Comparison of ENCODE assay signal across 10 mouse cellular contexts in genomic region chr2:37735807-37736188, GRCm38 (mm10). TPM values are rescaled to one million over a fixed set of nuclear protein-coding genes. Genes with fewer than 3 reads are reported as not detected.
DNase-seq lines count a peak whose midpoint lies in the region; ATAC-seq lines count a peak whose summit lies in the region.
"Had no signal": no experiment of that assay in that cellular context is flagged by ENCODE, and none has a peak within 500 bp of the region (broad histone marks: within the 10 kb centered on the region; RNA-seq: fewer than 3 reads in every experiment).

No protein-coding gene starts in this region.

- H3K9ac ChIP-seq in heart, embryonic 16.5 days (ENCODE audit: low read length): peak overlapping the region; percentile 59
- no peak overlapping the region for H3K9ac ChIP-seq in embryonic facial prominence, embryonic 12.5 days
- no peak overlapping the region for H3K9ac ChIP-seq in intestine, embryonic 15.5 days
- H3K9ac ChIP-seq in midbrain, embryonic 15.5 days: no peak overlapping the region

- H3K27me3 ChIP-seq in heart, embryonic 16.5 days (ENCODE audit: control insufficient read depth, insufficient read depth, low read length): no peaks in the 10 kb centered on the region
- H3K27me3 ChIP-seq in embryonic facial prominence, embryonic 12.5 days: no peaks in the 10 kb centered on the region
- H3K27me3 ChIP-seq in intestine, embryonic 15.5 days (replicated peaks): no peaks in the 10 kb centered on the region
- no peaks in the 10 kb centered on the region for H3K27me3 ChIP-seq in midbrain, embryonic 15.5 days (replicated peaks)

- no peaks in the 10 kb centered on the region for H3K9me3 ChIP-seq in heart, embryonic 16.5 days (replicated peaks; ENCODE audit: control insufficient read depth, low read length)
- H3K9me3 ChIP-seq in embryonic facial prominence, embryonic 12.5 days: no peaks in the 10 kb centered on the region
- no peaks in the 10 kb centered on the region for H3K9me3 ChIP-seq in intestine, embryonic 15.5 days
- H3K9me3 ChIP-seq in midbrain, embryonic 15.5 days: no peaks in the 10 kb centered on the region

- no peaks in the 10 kb centered on the region for H3K36me3 ChIP-seq in heart, embryonic 16.5 days (ENCODE audit: control insufficient read depth, insufficient read depth)
- no peaks in the 10 kb centered on the region for H3K36me3 ChIP-seq in embryonic facial prominence, embryonic 12.5 days
- no peaks in the 10 kb centered on the region for H3K36me3 ChIP-seq in intestine, embryonic 15.5 days
- H3K36me3 ChIP-seq in midbrain, embryonic 15.5 days (replicated peaks): no peaks in the 10 kb centered on the region

- intact Hi-C loops in heart, postnatal 25 days (cut with DNase I): no loop called here

- H3K27ac ChIP-seq in heart, embryonic 16.5 days (ENCODE audit: low read length): no peak overlapping the region
- H3K27ac ChIP-seq in embryonic facial prominence, embryonic 12.5 days: no peak overlapping the region
- no peak overlapping the region for H3K27ac ChIP-seq in intestine, embryonic 15.5 days
- H3K27ac ChIP-seq in midbrain, embryonic 15.5 days: no peak overlapping the region

- peak overlapping the region; percentile 63 for H3K4me2 ChIP-seq in heart, embryonic 16.5 days (ENCODE audit: low read depth, low read length)
- H3K4me2 ChIP-seq in embryonic facial prominence, embryonic 12.5 days (replicated peaks): peak overlapping the region; percentile 35
- H3K4me2 ChIP-seq in intestine, embryonic 15.5 days (replicated peaks): peak overlapping the region; percentile 49
- H3K4me2 ChIP-seq in midbrain, embryonic 15.5 days: peak overlapping the region; percentile 7; the same call in 1 of the 2 replicates

- no peak for DNase-seq in heart, postnatal 25 days (ENCODE audit: low spot score)
- no peak for DNase-seq in layer of hippocampus, adult 18-20 months (ENCODE audit: low spot score in 2 of 2)
- DNase-seq in adrenal gland, postnatal 36 days: no peak
- DNase-seq in cerebellum, adult 18-20 months: no peak
- DNase-seq: kidney, postnatal 36 days had no signal

- no peak for ATAC-seq in heart, embryonic 16.5 days (replicated peaks; ENCODE audit: extremely low read depth, insufficient read depth, low FRiP score)
- no peak for ATAC-seq in embryonic facial prominence, embryonic 12.5 days (ENCODE audit: insufficient number of reproducible peaks, insufficient read depth, low FRiP score, low TSS enrichment)
- ATAC-seq in intestine, embryonic 15.5 days: 0 out of 2 replicates have a peak, but pooled peaks have one; percentile 19
- no peak for ATAC-seq in midbrain, embryonic 15.5 days (replicated peaks)
- ATAC-seq: CD4-positive, CD25-positive, alpha-beta regulatory T cell, adult 4 months had no signal

- H3K4me1 ChIP-seq in heart, embryonic 16.5 days (ENCODE audit: control insufficient read depth, insufficient read depth, low read length): peaks cover 11% of the 10 kb centered on the region
- peaks cover 7% of the 10 kb centered on the region; the same call in 1 of the 2 replicates for H3K4me1 ChIP-seq in embryonic facial prominence, embryonic 12.5 days
- H3K4me1 ChIP-seq in intestine, embryonic 15.5 days (replicated peaks): peaks cover 8% of the 10 kb centered on the region
- peaks cover 11% of the 10 kb centered on the region for H3K4me1 ChIP-seq in midbrain, embryonic 15.5 days

- WGBS in heart, embryonic 16.5 days: 30% methylated on average over 1 of the region's 1 CpGs
- WGBS in embryonic facial prominence, embryonic 12.5 days: 79% methylated on average over 1 of the region's 1 CpGs
- 52% methylated on average over 1 of the region's 1 CpGs for WGBS in intestine, embryonic 15.5 days
- 67% methylated on average over 1 of the region's 1 CpGs for WGBS in midbrain, embryonic 15.5 days

- peak overlapping the region; percentile 33 for H3K4me3 ChIP-seq in heart, embryonic 16.5 days (ENCODE audit: low read length)
- no peak overlapping the region for H3K4me3 ChIP-seq in embryonic facial prominence, embryonic 12.5 days
- no peak overlapping the region for H3K4me3 ChIP-seq in intestine, embryonic 15.5 days (replicated peaks)
- H3K4me3 ChIP-seq in midbrain, embryonic 15.5 days: no peak overlapping the region

RNA-seq across cellular contexts. Expression of gene Strbp, which starts 32.1 kb away (rescaled TPM):
- polyA plus RNA-seq in heart, embryonic 16.5 days (2015; fragmentation: Nextera tagmentation; extraction: Ambion mirVana): 21.9 and 24.9 TPM in 2 replicates
- 10 to 100 TPM; 19.1 to 20.0 TPM for total RNA-seq in heart, postnatal 25 days (2021)
- polyA plus RNA-seq in embryonic facial prominence, embryonic 12.5 days (2016; fragmentation: Nextera tagmentation; extraction: Ambion mirVana): 47.7 and 47.9 TPM in 2 replicates
- 31.3 and 37.0 TPM in 2 replicates for polyA plus RNA-seq in intestine, embryonic 15.5 days (2015; fragmentation: Nextera tagmentation; extraction: Ambion mirVana)
- 105 and 113 TPM in 2 replicates for polyA plus RNA-seq in midbrain, embryonic 15.5 days (2015; fragmentation: Nextera tagmentation; extraction: Ambion mirVana)
- 100 to 1,000 TPM; 153 to 168 TPM for total RNA-seq in layer of hippocampus, adult 18-20 months (2021)
- 10 to 100 TPM; 48.2 to 68.0 TPM for total RNA-seq in adrenal gland, postnatal 36 days (2021)

RNA-seq across cellular contexts. Expression of gene Crb2, which starts 40.3 kb away (rescaled TPM):
- polyA plus RNA-seq in heart, embryonic 16.5 days (2015; fragmentation: Nextera tagmentation; extraction: Ambion mirVana): 0.87 and 1.2 TPM in 2 replicates
- 1 to 10 TPM in 1 of 2 experiments, under 1 TPM in 1; 0.78 to 1.0 TPM for total RNA-seq in heart, postnatal 25 days (2021)
- 3.2 and 3.8 TPM in 2 replicates for polyA plus RNA-seq in embryonic facial prominence, embryonic 12.5 days (2016; fragmentation: Nextera tagmentation; extraction: Ambion mirVana)
- 1.9 and 2.1 TPM in 2 replicates for polyA plus RNA-seq in intestine, embryonic 15.5 days (2015; fragmentation: Nextera tagmentation; extraction: Ambion mirVana)
- 5.6 and 6.4 TPM in 2 replicates for polyA plus RNA-seq in midbrain, embryonic 15.5 days (2015; fragmentation: Nextera tagmentation; extraction: Ambion mirVana)
- total RNA-seq in layer of hippocampus, adult 18-20 months (2021): 1 to 10 TPM; 2.8 to 3.1 TPM
- under 1 TPM; 0.33 to 0.53 TPM for total RNA-seq in adrenal gland, postnatal 36 days (2021)

Comparison
In these comparisons a context has a peak if more than half of its experiments do, and no peak if none do; other contexts are left out.
1. H3K4me2 ChIP-seq: peak in every context shown above with its lines; median percentile 63 in heart, embryonic 16.5 days; 49 in intestine, embryonic 15.5 days; 35 in embryonic facial prominence, embryonic 12.5 days; 7 in midbrain, embryonic 15.5 days.